Mouse (Mus musculus): ENCODE data around the gene Gm34653. TPM values are rescaled to one million over a fixed set of nuclear protein-coding genes. Genes with fewer than 3 reads are reported as not detected.
"Not testable (repeated sequence)": the region's sequence is repeated elsewhere in the genome, so short reads cannot be mapped to it uniquely, and the experiment has no call there.

Gene Gm34653
- polyA plus RNA-seq, 1 experiment from 2014 or later = not detected

GRCm38 (mm10) chr2:34809568-34809967, 23.2 kb upstream of the Gm34653 start:
- Histone ChIP-seq H3K27me3 (ENCODE audit: control insufficient read depth, insufficient read depth, low read length) (no peaks in the 10 kb centered on the region), H3K9me3 (ENCODE audit: control insufficient read depth, low read length) (no peaks in the 10 kb centered on the region), H3K4me1 (ENCODE audit: control insufficient read depth, insufficient read depth, low read length) (no peaks in the 10 kb centered on the region), H3K36me3 (ENCODE audit: control insufficient read depth, insufficient read depth, low read length) (peaks cover 78% of the 10 kb centered on the region), H3K27ac (ENCODE audit: low read depth, low read length) (no peak overlapping the region), H3K4me2 (replicated peaks; ENCODE audit: low read depth, low read length) (no peak overlapping the region), H3K9ac (ENCODE audit: low read depth, low read length) (no peak overlapping the region), H3K4me3 (ENCODE audit: low read length) (no peak overlapping the region)
- ATAC-seq (ENCODE audit: low FRiP score, low TSS enrichment) = no peak
- 100% methylated on average over 1 of the region's 1 CpGs for WGBS

- 96% methylated on average over 3 of the region's 3 CpGs for WGBS
- H3K27ac ChIP-seq (ENCODE audit: low read depth, low read length) = no peak overlapping the region
- no peaks in the 10 kb centered on the region for H3K27me3 ChIP-seq (ENCODE audit: control insufficient read depth, insufficient read depth, low read length)
- H3K9ac ChIP-seq (ENCODE audit: low read depth, low read length) = no peak overlapping the region
- no peak overlapping the region for H3K4me2 ChIP-seq (replicated peaks; ENCODE audit: low read depth, low read length)
- H3K36me3 ChIP-seq (ENCODE audit: control insufficient read depth, insufficient read depth, low read length) = peaks cover 77% of the 10 kb centered on the region
- no peaks in the 10 kb centered on the region for H3K4me1 ChIP-seq (ENCODE audit: control insufficient read depth, insufficient read depth, low read length)
- H3K9me3 ChIP-seq (ENCODE audit: control insufficient read depth, low read length) = no peaks in the 10 kb centered on the region
- no peak overlapping the region for H3K4me3 ChIP-seq (ENCODE audit: low read length)
- ATAC-seq (ENCODE audit: low FRiP score, low TSS enrichment) = no peak
These were observed 22.0 kb upstream of the Gm34653 start for GRCm38 (mm10) chr2:34810775-34811174.

GRCm38 (mm10) chr2:34812706-34813105, 20.1 kb upstream of the Gm34653 start:
- Histone ChIP-seq H3K4me1 (ENCODE audit: control insufficient read depth, insufficient read depth, low read length) (no peaks in the 10 kb centered on the region), H3K9ac (ENCODE audit: low read depth, low read length) (no peak overlapping the region), H3K36me3 (ENCODE audit: control insufficient read depth, insufficient read depth, low read length) (peaks cover 72% of the 10 kb centered on the region), H3K27ac (ENCODE audit: low read depth, low read length) (no peak overlapping the region), H3K4me2 (replicated peaks; ENCODE audit: low read depth, low read length) (no peak overlapping the region), H3K27me3 (ENCODE audit: control insufficient read depth, insufficient read depth, low read length) (no peaks in the 10 kb centered on the region), H3K4me3 (ENCODE audit: low read length) (no peak overlapping the region), H3K9me3 (ENCODE audit: control insufficient read depth, low read length) (no peaks in the 10 kb centered on the region)
- ATAC-seq (ENCODE audit: low FRiP score, low TSS enrichment) = no peak
- 75% methylated on average over 7 of the region's 7 CpGs for WGBS

- 96% methylated on average over 2 of the region's 2 CpGs for WGBS
- peaks cover 62% of the 10 kb centered on the region for H3K36me3 ChIP-seq (ENCODE audit: control insufficient read depth, insufficient read depth, low read length)
- ATAC-seq (ENCODE audit: low FRiP score, low TSS enrichment) = not testable (repeated sequence)
These were observed 16.9 kb upstream of the Gm34653 start for GRCm38 (mm10) chr2:34815893-34816292.

GRCm38 (mm10) chr2:34818492-34818891, 14.3 kb upstream of the Gm34653 start:
- Histone ChIP-seq H3K4me3 (ENCODE audit: low read length) (no peak overlapping the region), H3K27ac (ENCODE audit: low read depth, low read length) (no peak overlapping the region), H3K4me2 (replicated peaks; ENCODE audit: low read depth, low read length) (no peak overlapping the region), H3K9me3 (ENCODE audit: control insufficient read depth, low read length) (no peaks in the 10 kb centered on the region), H3K4me1 (ENCODE audit: control insufficient read depth, insufficient read depth, low read length) (no peaks in the 10 kb centered on the region), H3K9ac (ENCODE audit: low read depth, low read length) (no peak overlapping the region), H3K36me3 (ENCODE audit: control insufficient read depth, insufficient read depth, low read length) (peaks cover 53% of the 10 kb centered on the region), H3K27me3 (ENCODE audit: control insufficient read depth, insufficient read depth, low read length) (no peaks in the 10 kb centered on the region)
- no peak for ATAC-seq (ENCODE audit: low FRiP score, low TSS enrichment)
- WGBS = 93% methylated on average over 2 of the region's 2 CpGs

More at GRCm38 (mm10) chr2:34815893-34816292, 16.9 kb upstream of the Gm34653 start:
- H3K27me3 ChIP-seq (ENCODE audit: control insufficient read depth, insufficient read depth, low read length); H3K27ac ChIP-seq (ENCODE audit: low read depth, low read length); H3K9me3 ChIP-seq (ENCODE audit: control insufficient read depth, low read length); H3K4me3 ChIP-seq (ENCODE audit: low read length); H3K4me2 ChIP-seq (replicated peaks; ENCODE audit: low read depth, low read length); H3K9ac ChIP-seq (ENCODE audit: low read depth, low read length); H3K4me1 ChIP-seq (ENCODE audit: control insufficient read depth, insufficient read depth, low read length): not testable (repeated sequence)

- H3K9me3 ChIP-seq (ENCODE audit: control insufficient read depth, low read length) = no peaks in the 10 kb centered on the region
- H3K27ac ChIP-seq (ENCODE audit: low read depth, low read length) = peak within 1 kb of the TSS; percentile 88
- peak; percentile 97 for ATAC-seq (ENCODE audit: low FRiP score, low TSS enrichment)
- peak within 1 kb of the TSS; percentile 97 for H3K4me3 ChIP-seq (ENCODE audit: low read length)
- peaks cover 13% of the 10 kb centered on the region for H3K4me1 ChIP-seq (ENCODE audit: control insufficient read depth, insufficient read depth, low read length)
- H3K9ac ChIP-seq (ENCODE audit: low read depth, low read length) = peak within 1 kb of the TSS; percentile 98
- no peaks in the 10 kb centered on the region for H3K27me3 ChIP-seq (ENCODE audit: control insufficient read depth, insufficient read depth, low read length)
- whole genome bisulfite sequencing = under 1% methylated on average over 56 of the region's 57 CpGs
- peaks cover 19% of the 10 kb centered on the region; the same call in 1 of the 2 replicates for H3K36me3 ChIP-seq (ENCODE audit: control insufficient read depth, insufficient read depth, low read length)
- peak within 1 kb of the TSS; percentile 84 for H3K4me2 ChIP-seq (replicated peaks; ENCODE audit: low read depth, low read length)
These were observed 6.9 kb upstream of the Gm34653 start, which contains the start of gene Fbxw2 for GRCm38 (mm10) chr2:34825827-34826459. Fbxw2 (minus strand) TSS chr2:34826311.

- Histone ChIP-seq H3K4me1 (ENCODE audit: control insufficient read depth, insufficient read depth, low read length) (peaks cover 13% of the 10 kb centered on the region), H3K4me2 (replicated peaks; ENCODE audit: low read depth, low read length) (peak overlapping the region; percentile 84), H3K27me3 (ENCODE audit: control insufficient read depth, insufficient read depth, low read length) (no peaks in the 10 kb centered on the region), H3K27ac (ENCODE audit: low read depth, low read length) (peak overlapping the region; percentile 49), H3K36me3 (ENCODE audit: control insufficient read depth, insufficient read depth, low read length) (peaks cover 14% of the 10 kb centered on the region; the same call in 1 of the 2 replicates), H3K9ac (ENCODE audit: low read depth, low read length) (peak overlapping the region; percentile 98), H3K4me3 (ENCODE audit: low read length) (peak overlapping the region; percentile 97), H3K9me3 (ENCODE audit: control insufficient read depth, low read length) (no peaks in the 10 kb centered on the region)
- WGBS = 35% methylated on average over 19 of the region's 21 CpGs
- ATAC-seq (ENCODE audit: low FRiP score, low TSS enrichment) = no peak
These were observed 6.2 kb upstream of the Gm34653 start for GRCm38 (mm10) chr2:34826460-34827231.

GRCm38 (mm10) chr2:34827591-34827990, 5.2 kb upstream of the Gm34653 start:
- Histone ChIP-seq H3K9me3 (ENCODE audit: control insufficient read depth, low read length) (no peaks in the 10 kb centered on the region), H3K27me3 (ENCODE audit: control insufficient read depth, insufficient read depth, low read length) (no peaks in the 10 kb centered on the region), H3K4me2 (replicated peaks; ENCODE audit: low read depth, low read length) (no peak overlapping the region), H3K4me3 (ENCODE audit: low read length) (no peak overlapping the region), H3K4me1 (ENCODE audit: control insufficient read depth, insufficient read depth, low read length) (peaks cover 13% of the 10 kb centered on the region), H3K9ac (ENCODE audit: low read depth, low read length) (no peak overlapping the region), H3K36me3 (ENCODE audit: control insufficient read depth, insufficient read depth, low read length) (peaks cover 8% of the 10 kb centered on the region; the same call in 1 of the 2 replicates), H3K27ac (ENCODE audit: low read depth, low read length) (no peak overlapping the region)
- WGBS = 88% methylated on average over 4 of the region's 4 CpGs
- no peak for ATAC-seq (ENCODE audit: low FRiP score, low TSS enrichment)

GRCm38 (mm10) chr2:34828026-34828425, 4.8 kb upstream of the Gm34653 start:
- Histone ChIP-seq H3K36me3 (ENCODE audit: control insufficient read depth, insufficient read depth, low read length) (peaks cover 5% of the 10 kb centered on the region; the same call in 1 of the 2 replicates), H3K4me1 (ENCODE audit: control insufficient read depth, insufficient read depth, low read length) (peaks cover 13% of the 10 kb centered on the region), H3K9ac (ENCODE audit: low read depth, low read length) (no peak overlapping the region), H3K27ac (ENCODE audit: low read depth, low read length) (no peak overlapping the region), H3K9me3 (ENCODE audit: control insufficient read depth, low read length) (no peaks in the 10 kb centered on the region), H3K27me3 (ENCODE audit: control insufficient read depth, insufficient read depth, low read length) (no peaks in the 10 kb centered on the region), H3K4me2 (replicated peaks; ENCODE audit: low read depth, low read length) (no peak overlapping the region), H3K4me3 (ENCODE audit: low read length) (no peak overlapping the region)
- ATAC-seq (ENCODE audit: low FRiP score, low TSS enrichment) = no peak
- WGBS = 93% methylated on average over 1 of the region's 1 CpGs

All from kidney, embryonic 14.5 days (tissue).